Mouse (Mus musculus) cerebellum, adult 9-10 months (tissue): ENCODE measurements at regions not wholly inside any gene's neighbourhood (a gene's known extent, or its start where the extent isn't known, plus 50 kb on each side); places are given as distances from the start of the nearest gene placed in this dataset.

Experiments
- DNase-seq: peaks from one replicate; pipeline ENCODE4 v3.0.0; 2022

DNA sequence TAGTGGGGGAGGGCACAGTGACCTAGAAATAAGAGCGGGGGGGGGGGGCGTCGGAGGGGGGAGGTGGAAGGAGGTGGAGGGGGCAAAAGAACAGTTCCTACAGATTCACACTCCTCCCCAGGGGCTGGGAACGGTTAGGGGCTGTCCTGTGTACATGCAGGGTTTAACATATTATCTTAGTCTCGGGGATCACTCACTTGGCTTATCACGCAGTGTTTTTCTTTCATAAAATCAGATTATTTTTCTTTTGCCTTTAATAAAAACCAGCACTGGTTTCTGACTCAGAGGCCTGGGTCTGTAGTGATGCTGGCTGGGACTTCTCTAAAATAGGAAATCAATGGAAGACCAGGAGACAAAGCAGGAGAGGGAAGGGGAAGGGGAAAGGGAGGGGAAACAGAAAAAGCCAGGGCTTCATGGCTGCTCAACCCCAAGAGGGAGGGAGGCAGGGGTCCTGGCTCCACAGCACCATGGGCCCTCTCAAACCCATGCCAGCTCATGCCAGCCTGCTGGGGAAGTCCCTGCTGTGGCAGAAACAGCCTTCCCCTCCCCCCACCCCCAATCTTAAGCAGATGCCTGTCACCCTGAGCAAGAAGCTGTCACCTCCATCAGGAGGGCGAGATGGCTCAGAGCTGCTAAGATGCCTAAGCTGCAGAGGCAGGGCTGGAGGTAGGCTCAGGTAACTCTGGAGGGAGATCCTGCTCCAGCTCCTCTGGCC lies 108.3 kb upstream of the Syt13 start:
- no peak for DNase-seq

DNA sequence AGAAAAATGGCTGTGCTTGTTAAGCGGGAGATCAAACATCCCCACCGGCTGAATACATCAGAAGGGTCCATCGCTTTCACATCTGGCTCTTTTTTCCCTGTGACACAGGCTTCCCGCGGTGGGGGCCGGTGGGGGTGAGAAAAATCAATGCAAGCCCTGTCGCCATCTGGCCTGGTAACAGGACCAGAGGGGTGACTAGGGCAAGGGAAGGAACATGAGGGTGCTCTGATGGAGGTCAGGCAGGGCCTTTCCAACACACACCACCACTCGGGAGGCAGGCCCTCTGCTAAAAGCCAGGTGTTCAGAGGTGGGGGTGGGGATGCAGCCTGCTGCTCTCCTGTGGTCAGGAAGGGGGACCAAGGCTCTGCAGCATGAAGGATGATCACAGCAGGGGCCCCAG lies 107.5 kb upstream of the Syt13 start:
- DNase-seq = no peak

DNA sequence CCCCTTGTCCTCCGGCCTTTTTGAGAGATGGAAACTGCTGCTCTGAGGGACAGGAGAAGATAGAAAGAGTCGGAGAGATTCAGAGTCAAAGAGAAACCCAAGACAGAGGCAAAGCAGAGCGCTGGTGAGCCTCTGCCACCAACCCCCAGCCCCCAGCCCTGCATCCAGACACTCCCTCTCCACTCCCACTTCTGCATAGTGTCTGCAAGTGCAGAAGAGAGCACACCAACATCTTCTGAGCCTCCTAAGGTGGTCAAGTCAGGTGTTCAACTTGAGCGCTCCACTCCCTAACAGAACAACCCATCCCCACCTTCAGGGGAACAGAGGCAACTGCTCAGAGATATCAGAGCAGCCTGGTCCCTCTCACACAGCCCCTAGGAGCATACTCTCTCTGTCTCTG lies 106.8 kb upstream of the Syt13 start:
- DNase-seq = no peak

DNA sequence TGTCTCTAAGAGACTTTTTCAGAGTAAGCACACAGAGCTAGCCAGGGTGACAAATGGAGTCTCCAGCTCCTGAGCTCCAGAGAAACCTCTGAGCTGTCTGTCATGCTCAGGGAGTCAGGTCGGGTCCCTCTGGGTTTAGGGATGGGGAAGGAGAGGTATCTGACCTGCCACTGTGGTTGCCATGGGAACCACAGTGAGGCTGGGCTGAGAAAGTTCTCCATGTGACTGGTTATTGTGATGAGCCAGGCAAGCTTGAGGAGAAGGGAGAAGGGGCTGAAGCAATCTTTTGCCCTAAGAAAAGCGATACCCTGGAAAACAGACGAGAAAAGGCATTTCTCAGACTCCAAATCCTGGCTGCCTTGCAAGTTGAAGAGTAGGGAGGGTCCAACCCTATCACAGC lies 105.7 kb upstream of the Syt13 start:
- no peak for DNase-seq

DNA sequence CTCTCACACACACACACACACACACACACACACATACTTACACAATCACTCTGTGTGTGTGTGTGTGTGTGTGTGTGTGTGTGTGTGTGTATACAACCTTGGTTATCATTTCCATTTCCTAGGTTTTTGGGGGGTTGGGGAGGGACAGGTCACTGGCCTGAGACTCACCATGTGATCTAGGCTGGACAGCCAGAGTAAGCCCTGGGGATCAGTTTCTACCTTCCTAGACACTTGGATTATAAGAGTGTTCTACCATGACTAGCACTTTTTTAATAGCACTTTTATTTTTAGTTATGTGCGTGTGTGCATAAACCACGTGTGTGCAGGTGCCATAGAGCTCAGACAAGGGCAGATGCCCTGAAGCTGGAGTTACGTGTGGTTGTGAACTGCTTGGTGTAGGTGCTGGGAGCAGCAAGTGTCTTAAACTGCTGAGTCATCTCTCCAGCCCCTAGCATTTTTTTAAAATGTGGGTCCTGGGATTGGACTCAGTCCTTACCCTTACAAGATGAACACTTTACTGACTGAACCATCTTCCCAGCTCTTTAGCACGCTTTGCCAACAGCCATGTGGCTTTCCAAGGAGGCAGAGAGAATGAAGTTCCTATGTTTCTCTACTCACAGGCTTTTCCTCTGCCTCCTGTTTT lies 105.1 kb upstream of the Syt13 start:
- no peak for DNase-seq

DNA sequence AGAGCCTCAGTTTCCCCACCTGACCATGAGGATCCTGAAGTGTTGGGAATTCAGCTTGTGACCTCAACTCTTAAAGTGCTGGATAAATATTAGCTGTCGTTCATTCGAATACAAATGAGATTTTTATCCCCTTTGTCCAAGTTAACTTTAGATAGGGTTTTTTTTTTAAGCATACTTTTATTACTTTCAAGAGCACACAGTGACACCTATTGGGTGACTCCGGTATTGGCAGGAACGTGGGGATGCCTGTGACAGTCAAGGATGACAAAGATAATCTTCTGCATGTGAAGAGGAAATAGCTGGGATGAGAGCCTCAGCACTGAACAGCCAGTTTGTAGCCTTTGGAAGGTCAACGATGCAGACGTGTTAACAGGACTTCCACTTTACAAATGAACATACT lies 103.9 kb upstream of the Syt13 start:
- DNase-seq = peak; percentile 49

DNA sequence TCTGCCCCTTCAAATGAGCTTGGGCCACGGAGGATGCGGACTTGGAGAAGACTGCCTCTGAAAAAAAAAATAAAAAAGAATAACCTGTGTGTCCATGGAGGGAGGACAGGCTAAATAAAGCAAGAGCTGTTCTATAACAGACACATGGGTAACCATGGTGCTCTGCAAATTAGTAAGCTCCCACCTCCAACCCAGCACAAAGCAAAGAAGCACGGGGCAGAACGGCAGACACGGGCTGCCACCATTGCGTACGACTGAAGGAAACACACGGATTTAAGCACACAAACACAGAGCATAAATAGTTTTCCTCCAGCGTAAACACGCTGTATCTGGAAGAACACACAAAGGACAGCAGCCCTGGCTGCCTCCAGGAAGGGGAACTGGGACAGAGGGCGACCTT lies 101.9 kb upstream of the Syt13 start:
- no peak for DNase-seq

DNA sequence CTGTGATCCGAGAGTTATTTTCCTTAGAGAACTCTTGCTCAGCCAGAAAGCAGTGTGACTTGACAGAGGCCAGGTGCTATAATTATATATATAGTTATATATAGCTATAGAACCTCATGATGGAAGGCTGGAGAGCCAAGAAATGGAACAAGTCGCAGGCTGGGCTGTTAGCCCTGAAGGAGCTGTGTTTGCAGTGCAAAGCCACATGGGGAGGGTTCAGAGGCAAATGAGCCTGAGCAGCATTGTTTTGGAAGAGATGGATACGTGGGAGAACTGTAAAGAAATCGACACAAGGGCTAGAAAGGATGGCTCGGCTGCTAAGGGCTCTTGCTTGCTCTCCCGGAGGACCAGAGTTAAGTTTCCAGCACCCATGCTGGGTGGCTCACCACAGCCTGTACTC lies 95.3 kb upstream of the Syt13 start:
- no peak for DNase-seq

DNA sequence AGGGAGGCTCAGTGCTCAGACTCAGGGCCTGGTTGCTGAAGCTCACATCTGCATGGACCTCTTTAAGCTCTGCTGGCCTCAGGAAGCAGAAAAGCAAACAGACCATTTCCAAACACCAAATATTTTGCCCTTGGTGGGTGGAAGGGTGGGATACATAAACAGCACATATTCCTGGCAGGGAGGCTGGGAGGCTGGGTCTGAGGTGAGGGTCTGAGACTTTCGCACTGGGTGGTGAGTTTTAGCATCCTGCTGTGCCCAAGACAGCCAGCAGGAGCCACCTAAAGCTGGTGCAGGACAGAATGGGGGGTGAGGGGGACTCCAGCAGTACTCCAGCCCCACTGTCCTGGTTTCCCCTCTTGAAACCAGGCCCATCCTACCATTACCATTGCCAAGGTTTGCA lies 90.6 kb upstream of the Syt13 start:
- no peak for DNase-seq

DNA sequence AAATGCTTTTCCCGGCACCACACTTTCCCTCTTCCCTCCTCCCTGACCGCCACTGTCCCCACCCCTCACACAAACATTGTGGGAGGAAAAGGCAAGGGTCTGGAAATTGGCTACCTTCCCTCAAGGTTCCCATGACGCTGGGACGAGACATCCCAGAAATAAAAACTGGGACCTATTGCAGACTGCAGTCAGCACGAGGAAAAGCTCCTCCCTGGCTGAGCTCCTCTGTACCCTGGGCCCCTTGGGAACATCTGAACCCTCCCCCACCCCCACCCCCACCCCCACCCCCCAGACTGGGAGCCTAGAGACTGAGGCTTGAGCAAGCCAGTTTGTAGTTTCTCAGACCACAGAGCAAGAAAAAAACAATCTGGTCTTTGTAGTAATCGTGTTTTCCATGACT lies 89.5 kb upstream of the Syt13 start:
- DNase-seq = no peak

DNA sequence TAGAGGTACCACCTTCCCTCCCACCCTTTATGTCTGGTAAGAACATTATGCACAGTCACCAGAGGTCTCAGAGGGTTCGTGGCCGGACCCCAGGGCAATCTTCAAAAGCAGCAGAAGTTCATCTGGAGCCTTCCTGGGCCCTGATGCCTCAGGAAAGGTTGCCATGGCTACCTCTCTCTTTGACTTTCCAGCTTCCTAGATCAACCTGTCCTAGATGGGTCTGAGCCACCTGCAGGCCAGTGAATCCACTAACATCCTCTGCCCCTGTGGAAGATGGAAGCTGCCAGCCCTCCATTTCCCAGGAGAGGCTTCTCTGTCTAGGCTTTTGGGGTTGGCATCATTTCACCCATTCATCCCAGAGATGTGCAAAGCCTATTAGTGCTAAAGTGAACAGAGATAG lies 84.8 kb upstream of the Syt13 start:
- DNase-seq = peak; percentile 18

DNA sequence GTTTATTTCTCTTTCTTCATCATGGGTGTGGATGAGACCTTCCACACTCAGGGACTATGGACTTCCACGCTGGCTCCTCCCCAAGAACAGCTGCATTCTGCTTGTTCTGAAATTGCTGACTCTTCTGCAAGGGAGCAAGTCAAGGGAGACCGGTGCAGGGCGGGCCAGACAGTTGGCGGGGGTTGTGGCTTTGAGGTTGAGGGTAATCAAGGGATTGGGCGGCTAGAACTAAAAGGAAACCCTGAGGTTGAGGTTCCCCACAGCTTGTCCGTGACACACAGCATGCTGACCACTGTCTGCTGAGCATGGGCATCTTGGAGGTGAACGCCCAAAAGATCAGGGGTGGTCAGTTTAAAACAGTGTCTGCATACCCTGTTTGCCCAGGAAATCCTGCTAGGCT lies 83.1 kb upstream of the Syt13 start:
- no peak for DNase-seq

DNA sequence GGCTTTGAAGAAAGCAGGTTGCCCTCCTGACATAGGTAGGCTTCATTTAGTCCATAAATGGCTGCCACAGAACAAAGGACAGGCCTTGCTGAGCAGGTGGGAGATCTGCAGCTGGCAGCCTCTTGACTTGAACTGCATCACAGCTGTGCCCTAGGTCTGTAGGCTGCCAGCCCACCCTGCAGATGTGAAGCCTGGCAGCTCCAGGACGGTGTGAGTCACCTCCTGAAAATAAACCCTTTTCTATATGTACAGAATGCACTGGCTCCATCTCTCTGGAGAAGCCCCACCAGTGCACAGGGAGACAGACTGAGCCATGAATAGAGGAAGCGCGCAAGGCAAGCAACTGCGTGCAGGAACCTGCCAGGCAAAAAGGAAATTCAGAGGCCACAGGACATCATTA lies 78.7 kb upstream of the Syt13 start:
- no peak for DNase-seq

DNA sequence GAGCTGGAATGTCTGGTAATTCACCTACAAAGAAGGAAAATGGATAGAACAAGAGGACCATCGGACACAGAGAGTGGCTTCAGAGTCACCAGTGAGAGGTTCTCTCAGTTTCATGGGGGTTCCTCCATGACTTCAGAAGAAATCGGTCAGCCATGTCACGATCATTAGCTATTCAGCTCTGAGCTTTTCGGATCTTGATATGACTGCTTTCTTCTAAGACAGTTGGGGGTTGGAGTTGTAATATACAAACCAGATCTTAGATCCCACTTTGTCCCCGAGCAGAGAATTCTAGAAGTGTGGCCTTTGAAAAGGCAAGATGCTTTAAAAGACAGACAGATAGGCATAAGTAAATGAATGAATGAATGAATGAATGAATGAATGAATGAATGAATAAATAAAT lies 76.9 kb upstream of the Syt13 start:
- DNase-seq = no peak

DNA sequence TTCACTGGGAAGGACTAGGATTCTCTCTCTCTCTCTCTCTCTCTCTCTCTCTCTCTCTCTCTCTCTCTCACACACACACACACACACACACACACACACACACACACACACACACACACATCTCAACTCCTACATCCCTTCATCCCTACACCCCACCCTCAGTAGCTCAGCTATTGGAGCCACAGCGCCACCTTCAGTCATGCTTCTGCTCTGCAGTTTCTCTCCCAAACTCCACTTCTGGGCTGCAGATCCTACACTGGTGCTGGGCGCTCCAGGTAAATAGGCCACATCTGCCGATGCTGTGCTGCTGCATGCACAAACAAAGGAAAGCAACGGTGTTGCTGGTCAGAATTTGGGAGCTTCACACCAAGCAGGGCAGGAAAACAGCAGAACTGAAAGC lies 74.9 kb upstream of the Syt13 start:
- peak; percentile 37 for DNase-seq

DNA sequence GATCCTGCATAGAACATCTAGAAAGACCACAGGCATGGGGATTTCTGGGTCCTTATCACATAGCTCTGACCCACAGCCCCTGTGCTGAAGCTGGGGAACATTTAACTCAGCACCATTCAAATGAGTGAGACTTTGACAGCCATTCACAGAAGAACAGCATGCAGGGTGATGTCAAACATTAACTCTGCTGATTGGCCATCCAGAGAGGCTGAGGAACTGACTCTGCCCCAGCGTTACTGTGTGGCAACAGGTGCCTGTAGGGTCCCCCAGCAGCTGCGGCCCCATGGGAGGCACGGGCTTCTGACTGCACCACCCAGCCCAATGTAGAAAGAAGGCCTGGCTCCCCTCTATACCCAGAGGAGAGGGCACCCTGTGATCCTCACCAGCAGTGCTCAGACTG lies 73.3 kb upstream of the Syt13 start:
- DNase-seq = no peak

DNA sequence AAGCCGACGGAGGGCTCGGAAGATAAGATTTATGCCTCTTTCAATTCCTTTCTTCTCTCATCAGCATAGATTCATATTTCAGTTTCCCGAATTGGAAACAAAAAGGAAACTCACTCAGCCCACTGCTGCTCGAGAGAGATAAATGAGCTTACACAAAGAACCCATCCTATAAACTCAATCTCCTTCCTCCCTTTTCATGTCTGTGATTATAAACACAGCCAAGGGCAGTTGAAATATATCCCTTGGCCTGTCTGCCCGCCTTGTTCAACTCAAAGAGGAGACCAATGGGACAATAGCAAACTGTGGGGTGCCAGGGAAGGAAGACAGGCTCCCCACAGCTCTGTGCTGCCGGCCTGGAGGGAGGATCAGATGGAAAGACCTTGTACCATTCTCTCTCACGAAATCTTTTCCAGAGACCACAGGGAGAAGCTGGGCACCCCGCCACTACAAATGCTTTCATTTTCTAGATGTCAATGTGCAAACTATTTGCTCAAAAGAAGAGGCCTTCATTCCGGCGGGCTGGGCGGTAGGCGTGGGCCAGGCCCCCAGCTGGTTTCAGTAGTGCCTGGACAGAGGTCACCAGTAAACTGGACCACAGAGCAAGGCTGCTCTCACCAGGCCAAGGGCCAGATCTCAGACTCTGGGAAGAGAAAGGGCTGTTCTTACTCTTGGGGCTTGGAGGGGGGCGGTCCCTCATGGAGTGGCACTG lies 69.7 kb upstream of the Syt13 start:
- peak; percentile 34 for DNase-seq

DNA sequence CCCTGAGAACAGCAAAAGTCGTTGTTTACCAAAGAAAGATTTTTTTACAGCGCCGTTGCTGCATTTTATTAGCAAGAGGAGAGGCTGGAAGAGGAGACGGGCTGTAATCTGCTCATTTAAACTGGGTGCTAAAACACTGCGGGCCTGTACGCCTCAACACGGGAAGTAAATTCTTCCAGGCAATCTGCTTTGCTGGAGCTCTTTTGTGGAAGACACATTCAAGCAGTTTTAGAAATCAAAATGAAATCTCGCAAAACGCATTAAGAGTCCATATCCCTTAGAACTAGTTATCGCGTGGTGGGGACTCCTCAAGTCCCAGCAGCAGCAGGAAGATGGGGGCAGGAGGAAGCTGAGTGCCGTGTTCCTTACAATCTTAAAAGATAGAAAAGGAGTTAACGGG lies 65.9 kb upstream of the Syt13 start:
- DNase-seq = no peak

DNA sequence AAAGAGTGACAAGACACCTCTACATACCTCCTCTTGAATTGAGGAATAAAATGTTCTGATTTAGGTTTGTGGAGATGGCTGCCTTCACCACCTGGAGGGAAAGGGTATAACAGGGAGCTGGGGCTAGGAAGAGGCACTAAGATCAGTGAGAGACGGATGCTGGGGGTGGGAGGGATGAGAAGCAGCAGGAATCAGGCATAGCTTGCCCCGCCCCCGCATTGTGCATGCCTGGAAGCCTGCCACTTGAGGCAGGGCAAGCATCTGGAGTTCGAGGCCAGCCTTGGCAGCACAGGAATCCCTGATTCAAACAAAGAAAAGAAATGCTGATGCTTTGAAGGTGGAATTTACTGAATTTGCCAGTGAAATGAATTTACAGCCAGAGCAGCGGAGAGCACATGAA lies 63.6 kb upstream of the Syt13 start:
- DNase-seq = no peak

DNA sequence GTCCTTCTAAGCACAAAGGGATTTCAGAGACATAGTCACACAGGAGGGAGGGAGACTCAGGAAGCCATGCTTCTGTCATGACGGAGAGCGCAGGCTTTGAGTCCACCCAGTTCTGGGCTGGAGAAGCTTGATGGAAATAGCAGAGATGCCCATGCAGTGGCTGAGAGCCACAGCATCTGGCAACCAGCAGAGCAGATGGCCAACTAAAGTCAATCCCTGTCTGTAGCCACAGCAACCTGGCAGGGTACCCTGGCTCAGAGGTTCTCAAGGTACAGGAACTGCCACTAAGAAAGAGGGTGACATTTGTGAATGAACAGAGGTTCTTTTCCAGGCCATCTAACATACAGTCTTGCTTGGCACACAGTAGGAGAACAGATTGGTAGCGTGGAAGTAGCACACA lies 61.7 kb upstream of the Syt13 start:
- DNase-seq = no peak

DNA sequence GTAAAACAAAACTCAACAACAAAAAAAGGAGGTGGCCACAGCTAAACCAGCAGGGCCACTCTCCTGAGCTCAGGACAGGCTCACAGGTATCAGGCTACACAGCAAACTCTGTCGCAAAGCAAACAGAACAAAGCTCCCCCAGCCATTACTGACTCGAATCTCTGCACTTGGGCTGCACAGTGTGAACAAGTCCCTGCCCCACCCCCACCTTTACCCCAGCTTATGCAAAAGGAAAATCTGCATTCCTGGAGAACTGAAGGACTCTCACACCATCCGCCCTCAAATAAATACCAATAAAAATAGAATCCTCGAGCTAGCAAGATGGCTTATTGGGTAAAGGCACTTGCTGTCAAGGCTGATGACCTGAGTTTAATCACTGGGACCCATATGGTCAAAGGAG lies 60.6 kb upstream of the Syt13 start:
- DNase-seq = no peak

DNA sequence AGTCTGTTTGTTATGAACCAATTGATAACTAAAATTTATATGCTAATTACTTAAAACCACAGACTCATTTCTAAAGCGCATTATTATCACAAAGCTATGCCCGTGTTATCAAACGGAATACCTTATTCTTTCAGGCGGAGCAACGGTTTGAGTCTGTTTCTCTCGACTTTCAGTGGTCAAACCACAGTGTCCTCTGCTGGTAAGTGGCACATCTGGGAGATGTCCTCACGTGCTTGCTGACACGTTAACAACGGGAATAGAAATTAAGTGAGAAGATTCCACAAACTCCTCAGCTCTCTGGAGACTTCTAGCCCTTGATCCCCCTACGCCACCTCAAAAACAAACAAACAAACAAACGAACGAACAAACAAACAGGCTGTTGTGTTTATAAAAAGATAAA lies 58.9 kb upstream of the Syt13 start:
- DNase-seq = no peak

DNA sequence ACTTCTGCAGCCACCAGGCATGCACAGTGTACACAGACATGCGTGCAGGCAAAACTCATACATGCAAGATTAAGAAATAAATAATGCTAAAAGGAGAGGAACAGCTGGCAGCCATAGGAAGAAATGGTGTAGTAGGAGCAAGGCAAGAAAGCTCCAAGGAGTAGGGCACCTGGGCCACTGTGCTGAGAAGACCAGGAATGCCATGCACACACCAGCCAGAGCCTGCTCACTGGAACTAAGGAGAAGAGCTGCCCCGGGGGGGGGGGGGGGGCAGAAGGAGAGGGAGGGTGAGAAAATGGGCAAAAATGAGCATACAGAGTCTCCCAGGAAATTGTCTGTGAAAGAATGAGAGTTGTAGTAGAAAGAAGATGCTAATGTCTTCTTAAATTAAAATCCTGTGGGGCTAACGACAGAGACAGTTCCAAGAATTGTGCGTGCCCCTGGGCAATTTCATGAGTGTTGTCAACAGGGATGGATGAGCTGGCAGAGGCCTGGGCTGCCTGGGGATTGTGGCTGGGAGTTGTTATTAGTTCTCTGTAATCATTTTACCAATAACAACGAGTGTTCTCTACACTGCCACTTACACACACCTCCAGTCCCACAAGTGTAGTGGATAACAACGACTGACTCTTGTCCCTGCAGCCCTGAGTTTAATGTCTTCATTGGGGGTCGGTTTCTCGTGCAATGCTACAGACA lies 54.2 kb upstream of the Syt13 start:
- no peak for DNase-seq
